Comparison of ENCODE assay signal across 13 mouse cellular contexts in genomic region chr11:97967114-97967513, GRCm38 (mm10). TPM values are rescaled to one million over a fixed set of nuclear protein-coding genes. Genes with fewer than 3 reads are reported as not detected.
DNase-seq lines count a peak whose midpoint lies in the region; ATAC-seq and TF ChIP-seq lines count a peak whose summit lies in the region.
"Had no signal": no experiment of that assay in that cellular context is flagged by ENCODE, and none has a peak within 500 bp of the region (broad histone marks: within the 10 kb centered on the region; RNA-seq: fewer than 3 reads in every experiment).

No protein-coding gene starts in this region.

- H3K4me1 ChIP-seq in heart, embryonic 11.5 days (ENCODE audit: control insufficient read depth, insufficient read depth, low read length) = no peaks in the 10 kb centered on the region
- no peaks in the 10 kb centered on the region for H3K4me1 ChIP-seq in midbrain, embryonic 14.5 days (ENCODE audit: control insufficient read depth, insufficient read depth, low read length)
- H3K4me1 ChIP-seq in midbrain, embryonic 10.5 days = peaks cover 5% of the 10 kb centered on the region
- peaks cover 7% of the 10 kb centered on the region for H3K4me1 ChIP-seq in embryonic facial prominence, embryonic 15.5 days
- no peaks in the 10 kb centered on the region for H3K4me1 ChIP-seq in midbrain, postnatal 0 days (ENCODE audit: insufficient read depth, low read length)
- H3K4me1 ChIP-seq: neural tube, embryonic 12.5 days had no signal

- DNase-seq in heart, adult 18-20 months = peak; percentile 57 to 80
- peak; percentile 48 for DNase-seq in midbrain, embryonic 14.5 days
- DNase-seq in midbrain, embryonic 10.5 days (ENCODE audit: low spot score) = no peak
- peak; percentile 62 for DNase-seq in midbrain, postnatal 0 days (ENCODE audit: low spot score)
- DNase-seq in spleen, postnatal 4 days (ENCODE audit: low spot score in 2 of 2) = no peak
- DNase-seq in layer of hippocampus, postnatal 10 days (ENCODE audit: low spot score in 2 of 2) = no peak
- DNase-seq: liver; lung, postnatal 4 days; right cerebral cortex, postnatal 25 days had no signal

- no peak for ATAC-seq in heart, embryonic 11.5 days (replicated peaks; ENCODE audit: insufficient number of reproducible peaks, low FRiP score, low TSS enrichment)
- ATAC-seq in midbrain, embryonic 14.5 days (ENCODE audit: low FRiP score, low TSS enrichment) = no peak
- no peak for ATAC-seq in embryonic facial prominence, embryonic 15.5 days (ENCODE audit: insufficient number of reproducible peaks, low FRiP score, low TSS enrichment, low read depth)
- no peak for ATAC-seq in midbrain, postnatal 0 days (ENCODE audit: low FRiP score)

- 43% methylated on average over 2 of the region's 2 CpGs for WGBS in heart, embryonic 11.5 days (ENCODE audit: insufficient replicate concordance)
- 45% methylated on average over 2 of the region's 2 CpGs for WGBS in midbrain, embryonic 14.5 days
- WGBS in midbrain, embryonic 10.5 days = 37% methylated on average over 2 of the region's 2 CpGs
- WGBS in embryonic facial prominence, embryonic 15.5 days = 37% methylated on average over 2 of the region's 2 CpGs
- 23% methylated on average over 2 of the region's 2 CpGs for WGBS in midbrain, postnatal 0 days

- peaks cover 5% of the 10 kb centered on the region; the same call in 1 of the 2 replicates for H3K27me3 ChIP-seq in heart, embryonic 11.5 days (ENCODE audit: control insufficient read depth, insufficient read depth, low read length)
- no peaks in the 10 kb centered on the region for H3K27me3 ChIP-seq in midbrain, embryonic 14.5 days (ENCODE audit: control insufficient read depth, insufficient read depth, low read length)
- H3K27me3 ChIP-seq in midbrain, embryonic 10.5 days (ENCODE audit: low read depth, poor library complexity, severe bottlenecking) = no peaks in the 10 kb centered on the region
- H3K27me3 ChIP-seq in embryonic facial prominence, embryonic 15.5 days = no peaks in the 10 kb centered on the region
- H3K27me3 ChIP-seq in midbrain, postnatal 0 days (ENCODE audit: insufficient read depth, low read length) = no peaks in the 10 kb centered on the region
- H3K27me3 ChIP-seq: neural tube, embryonic 12.5 days had no signal

- no peaks in the 10 kb centered on the region for H3K9me3 ChIP-seq in heart, embryonic 11.5 days (replicated peaks; ENCODE audit: control insufficient read depth, low read length)
- H3K9me3 ChIP-seq in midbrain, embryonic 14.5 days (ENCODE audit: control insufficient read depth, low read length) = no peaks in the 10 kb centered on the region
- H3K9me3 ChIP-seq in midbrain, embryonic 10.5 days (replicated peaks) = no peaks in the 10 kb centered on the region
- no peaks in the 10 kb centered on the region for H3K9me3 ChIP-seq in embryonic facial prominence, embryonic 15.5 days (replicated peaks)
- no peaks in the 10 kb centered on the region for H3K9me3 ChIP-seq in midbrain, postnatal 0 days (ENCODE audit: low read length)
- H3K9me3 ChIP-seq: neural tube, embryonic 12.5 days had no signal

- H3K27ac ChIP-seq in heart, embryonic 11.5 days (ENCODE audit: low read depth, low read length) = no peak overlapping the region
- no peak overlapping the region for H3K27ac ChIP-seq in midbrain, embryonic 14.5 days (replicated peaks; ENCODE audit: low read depth, low read length)
- H3K27ac ChIP-seq in midbrain, embryonic 10.5 days (replicated peaks) = no peak overlapping the region
- 0 out of 2 replicates have a peak overlapping the region, but pooled peaks have one; percentile 40 for H3K27ac ChIP-seq in embryonic facial prominence, embryonic 15.5 days (replicated peaks)
- 0 out of 2 replicates have a peak overlapping the region, but pooled peaks have one; percentile 18 for H3K27ac ChIP-seq in midbrain, postnatal 0 days (ENCODE audit: low read depth, low read length)
- H3K27ac ChIP-seq: neural tube, embryonic 12.5 days; stomach, postnatal 0 days had no signal

- no peak overlapping the region for H3K4me2 ChIP-seq in heart, embryonic 11.5 days
- no peak overlapping the region for H3K4me2 ChIP-seq in midbrain, embryonic 14.5 days (ENCODE audit: low read length)
- no peak overlapping the region for H3K4me2 ChIP-seq in embryonic facial prominence, embryonic 15.5 days (replicated peaks)
- no peak overlapping the region for H3K4me2 ChIP-seq in midbrain, postnatal 0 days (ENCODE audit: low read depth, low read length, poor library complexity, severe bottlenecking)
- H3K4me2 ChIP-seq: neural tube, embryonic 12.5 days had no signal

- no peak overlapping the region for H3K4me3 ChIP-seq in heart, embryonic 11.5 days (ENCODE audit: low read depth, low read length)
- no peak overlapping the region for H3K4me3 ChIP-seq in midbrain, embryonic 14.5 days (replicated peaks; ENCODE audit: low read depth, low read length)
- H3K4me3 ChIP-seq in midbrain, embryonic 10.5 days = no peak overlapping the region
- no peak overlapping the region for H3K4me3 ChIP-seq in embryonic facial prominence, embryonic 15.5 days (replicated peaks)
- H3K4me3 ChIP-seq in midbrain, postnatal 0 days (ENCODE audit: low read depth, low read length) = no peak overlapping the region
- H3K4me3 ChIP-seq: neural tube, embryonic 12.5 days had no signal

- no peaks in the 10 kb centered on the region for H3K36me3 ChIP-seq in heart, embryonic 11.5 days (ENCODE audit: control insufficient read depth, insufficient read depth, low read length)
- no peaks in the 10 kb centered on the region for H3K36me3 ChIP-seq in midbrain, embryonic 14.5 days (ENCODE audit: control insufficient read depth, insufficient read depth, low read length)
- H3K36me3 ChIP-seq in midbrain, embryonic 10.5 days = no peaks in the 10 kb centered on the region
- H3K36me3 ChIP-seq in embryonic facial prominence, embryonic 15.5 days = no peaks in the 10 kb centered on the region
- H3K36me3 ChIP-seq in midbrain, postnatal 0 days (ENCODE audit: insufficient read depth, low read length) = no peaks in the 10 kb centered on the region
- H3K36me3 ChIP-seq: neural tube, embryonic 12.5 days had no signal

- TF ChIP-seq CTCF in midbrain, postnatal 0 days (IDR thresholded peaks at IDR 0.05) = no peak

- H3K9ac ChIP-seq in heart, embryonic 11.5 days (ENCODE audit: low read depth, low read length) = no peak overlapping the region
- no peak overlapping the region for H3K9ac ChIP-seq in midbrain, embryonic 14.5 days (replicated peaks; ENCODE audit: low read length)
- H3K9ac ChIP-seq in embryonic facial prominence, embryonic 15.5 days = no peak overlapping the region
- H3K9ac ChIP-seq in midbrain, postnatal 0 days (replicated peaks; ENCODE audit: low read length, poor library complexity, severe bottlenecking) = no peak overlapping the region
- H3K9ac ChIP-seq: neural tube, embryonic 12.5 days had no signal

RNA-seq across cellular contexts. Expression of gene Plxdc1, which starts 19.1 kb away (rescaled TPM):
- total RNA-seq in heart, adult 18-20 months (2021) = 1 to 10 TPM; 3.2 to 4.6 TPM
- 0.14 TPM in 1 of 2 replicates, not detected in the other for polyA plus RNA-seq in heart, embryonic 11.5 days (2014; fragmentation: Nextera tagmentation; extraction: Ambion mirVana)
- 0.96 and 1.2 TPM in 2 replicates for polyA plus RNA-seq in midbrain, embryonic 14.5 days (2014; fragmentation: Nextera tagmentation; extraction: Ambion mirVana)
- 0.06 and 0.16 TPM in 2 replicates for polyA plus RNA-seq in midbrain, embryonic 10.5 days (2016; fragmentation: Nextera tagmentation; extraction: Ambion mirVana)
- polyA plus RNA-seq in embryonic facial prominence, embryonic 15.5 days (2015; fragmentation: Nextera tagmentation; extraction: Ambion mirVana) = 2.3 TPM in 2 replicates
- total RNA-seq in midbrain, postnatal 0 days (2014; rRNA removed) = 2.4 and 3.1 TPM in 2 replicates
- 4.9 and 5.6 TPM in 2 replicates for polyA plus RNA-seq in midbrain, postnatal 0 days (2015; fragmentation: Nextera tagmentation; extraction: Ambion mirVana)
- total RNA-seq in layer of hippocampus, postnatal 10 days (2021) = 1 to 10 TPM; 6.8 to 7.1 TPM

RNA-seq across cellular contexts. Expression of gene Arl5c, which starts 28.9 kb away (rescaled TPM):
- 1 to 10 TPM in 1 of 2 experiments, not detected in 1; 1.1 TPM for total RNA-seq in heart, adult 18-20 months (2021)
- 7.2 and 8.0 TPM in 2 replicates for polyA plus RNA-seq in heart, embryonic 11.5 days (2014; fragmentation: Nextera tagmentation; extraction: Ambion mirVana)
- 7.1 and 12.1 TPM in 2 replicates for polyA plus RNA-seq in midbrain, embryonic 14.5 days (2014; fragmentation: Nextera tagmentation; extraction: Ambion mirVana)
- polyA plus RNA-seq in midbrain, embryonic 10.5 days (2016; fragmentation: Nextera tagmentation; extraction: Ambion mirVana) = 8.9 and 16.8 TPM in 2 replicates
- polyA plus RNA-seq in embryonic facial prominence, embryonic 15.5 days (2015; fragmentation: Nextera tagmentation; extraction: Ambion mirVana) = 13.0 and 14.7 TPM in 2 replicates
- 1.1 and 2.9 TPM in 2 replicates for total RNA-seq in midbrain, postnatal 0 days (2014; rRNA removed)
- polyA plus RNA-seq in midbrain, postnatal 0 days (2015; fragmentation: Nextera tagmentation; extraction: Ambion mirVana) = 2.9 and 4.5 TPM in 2 replicates
- total RNA-seq in layer of hippocampus, postnatal 10 days (2021) = 1 to 10 TPM; 2.0 to 2.1 TPM

RNA-seq across cellular contexts. Expression of gene Cacnb1, which starts 55.7 kb away (rescaled TPM):
- total RNA-seq in heart, adult 18-20 months (2021) = 1 to 10 TPM; 5.1 to 5.9 TPM
- 5.0 and 6.1 TPM in 2 replicates for polyA plus RNA-seq in heart, embryonic 11.5 days (2014; fragmentation: Nextera tagmentation; extraction: Ambion mirVana)
- 40.6 and 61.2 TPM in 2 replicates for polyA plus RNA-seq in midbrain, embryonic 14.5 days (2014; fragmentation: Nextera tagmentation; extraction: Ambion mirVana)
- polyA plus RNA-seq in midbrain, embryonic 10.5 days (2016; fragmentation: Nextera tagmentation; extraction: Ambion mirVana) = 7.8 and 12.5 TPM in 2 replicates
- 21.3 and 22.0 TPM in 2 replicates for polyA plus RNA-seq in embryonic facial prominence, embryonic 15.5 days (2015; fragmentation: Nextera tagmentation; extraction: Ambion mirVana)
- 89.1 and 96.4 TPM in 2 replicates for total RNA-seq in midbrain, postnatal 0 days (2014; rRNA removed)
- polyA plus RNA-seq in midbrain, postnatal 0 days (2015; fragmentation: Nextera tagmentation; extraction: Ambion mirVana) = 61.1 and 63.2 TPM in 2 replicates
- 100 to 1,000 TPM; 118 TPM for total RNA-seq in layer of hippocampus, postnatal 10 days (2021)

RNA-seq across cellular contexts. Expression of gene Rpl19, which starts 59.4 kb away (rescaled TPM):
- total RNA-seq in heart, adult 18-20 months (2021) = 100 to 1,000 TPM; 537 to 590 TPM
- 855 and 888 TPM in 2 replicates for polyA plus RNA-seq in heart, embryonic 11.5 days (2014; fragmentation: Nextera tagmentation; extraction: Ambion mirVana)
- 685 and 710 TPM in 2 replicates for polyA plus RNA-seq in midbrain, embryonic 14.5 days (2014; fragmentation: Nextera tagmentation; extraction: Ambion mirVana)
- 976 and 1,159 TPM in 2 replicates for polyA plus RNA-seq in midbrain, embryonic 10.5 days (2016; fragmentation: Nextera tagmentation; extraction: Ambion mirVana)
- 1,021 and 1,069 TPM in 2 replicates for polyA plus RNA-seq in embryonic facial prominence, embryonic 15.5 days (2015; fragmentation: Nextera tagmentation; extraction: Ambion mirVana)
- 597 and 686 TPM in 2 replicates for total RNA-seq in midbrain, postnatal 0 days (2014; rRNA removed)
- 591 and 620 TPM in 2 replicates for polyA plus RNA-seq in midbrain, postnatal 0 days (2015; fragmentation: Nextera tagmentation; extraction: Ambion mirVana)
- total RNA-seq in layer of hippocampus, postnatal 10 days (2021) = 100 to 1,000 TPM; 648 to 672 TPM

Comparison
In these comparisons a context has a peak if more than half of its experiments do, and no peak if none do; other contexts are left out.
1. DNase-seq: peak in heart, adult 18-20 months (2 of 2), midbrain, embryonic 14.5 days (single experiment) and midbrain, postnatal 0 days (single experiment); none in midbrain, embryonic 10.5 days (single experiment), spleen, postnatal 4 days (0 of 2) and layer of hippocampus, postnatal 10 days (0 of 2).
2. H3K27ac ChIP-seq: peak in embryonic facial prominence, embryonic 15.5 days (single experiment) and midbrain, postnatal 0 days (single experiment); none in heart, embryonic 11.5 days (single experiment), midbrain, embryonic 14.5 days (single experiment) and midbrain, embryonic 10.5 days (single experiment).